Mouse (Mus musculus) ES-Bruce4 (cell line): ENCODE measurements at regions not wholly inside any gene's neighbourhood (a gene's known extent, or its start where the extent isn't known, plus 50 kb on each side); places are given as distances from the start of the nearest gene placed in this dataset.

Source experiments
- EP300 ChIP-seq: IDR thresholded peaks from 2 replicates; pipeline ENCODE4 v1.6.1; 2011; ENCODE audit warnings: low read depth, low read length; ENCODE audit not compliant: insufficient read depth
- POLR2A ChIP-seq: IDR thresholded peaks from one replicate; pipeline ENCODE4 v1.8.1; 2011; ENCODE audit warnings: low read length; ENCODE audit not compliant: insufficient read depth

GRCm38 (mm10) chr5:17271722-17272479 lies 101.1 kb upstream of the Speer4f2 start:
- no peak for TF ChIP-seq EP300
- TF ChIP-seq POLR2A = no peak
